Mouse (Mus musculus): ENCODE measurements around the gene Slc6a20a.

Gene Slc6a20a

GRCm38 (mm10) chr9:123638231-123638630 lies 40.5 kb downstream of the Slc6a20a start:
- DNase-seq (ENCODE audit: extremely low spot score, low read depth, low spot score) = no peak

GRCm38 (mm10) chr9:123636771-123637170 lies 41.9 kb downstream of the Slc6a20a start:
- DNase-seq (ENCODE audit: extremely low spot score, low read depth, low spot score) = no peak

DNA sequence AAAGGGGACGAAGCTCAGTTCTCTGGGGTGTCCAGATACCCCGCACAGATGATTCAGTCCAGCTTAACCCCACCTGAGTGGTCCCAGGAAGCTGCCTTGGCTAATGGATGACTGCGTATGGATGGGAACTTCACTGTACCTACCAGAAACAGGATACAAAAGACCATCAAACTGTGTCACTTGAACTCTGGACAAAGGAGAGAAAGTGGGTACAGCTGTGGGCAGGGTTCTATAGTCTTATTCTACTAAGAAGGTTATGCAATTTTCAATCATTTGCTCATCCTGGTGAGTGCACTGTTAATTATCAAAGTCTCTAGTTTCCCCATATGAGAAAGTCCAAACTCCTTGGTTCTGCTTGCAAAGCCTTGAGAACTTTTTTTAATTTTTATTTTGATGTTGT lies 45.7 kb downstream of the Slc6a20a start:
- DNase-seq (ENCODE audit: extremely low spot score, low read depth, low spot score) = no peak

DNA sequence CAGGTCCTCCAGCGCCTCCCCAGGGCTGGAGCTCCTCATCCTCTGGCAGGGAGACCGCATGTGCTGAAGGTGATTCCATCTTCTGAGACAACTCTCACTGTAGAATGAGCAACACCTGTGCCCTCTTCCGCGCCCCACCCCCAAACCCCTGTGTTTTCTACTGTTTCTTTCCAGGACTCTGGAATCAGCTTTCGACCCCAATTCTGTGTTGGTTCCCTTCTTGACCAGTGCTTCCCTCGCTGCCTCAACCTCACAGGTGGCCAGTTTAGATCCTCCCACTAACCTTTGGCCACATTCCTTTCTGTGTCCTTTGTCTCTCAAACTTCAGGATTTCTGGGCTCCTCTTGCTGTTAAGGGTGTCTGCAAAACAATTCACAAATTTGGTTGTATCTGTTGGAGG lies 46.4 kb downstream of the Slc6a20a start, which contains the start of gene Slc6a20b:
Gene Slc6a20b (minus strand): TSS at position 285 of the 400 bp plus-strand sequence.
- no peak for DNase-seq (ENCODE audit: extremely low spot score, low read depth, low spot score)

GRCm38 (mm10) chr9:123631666-123632065 lies 47.0 kb downstream of the Slc6a20a start:
- no peak for DNase-seq (ENCODE audit: extremely low spot score, low read depth, low spot score)

DNA sequence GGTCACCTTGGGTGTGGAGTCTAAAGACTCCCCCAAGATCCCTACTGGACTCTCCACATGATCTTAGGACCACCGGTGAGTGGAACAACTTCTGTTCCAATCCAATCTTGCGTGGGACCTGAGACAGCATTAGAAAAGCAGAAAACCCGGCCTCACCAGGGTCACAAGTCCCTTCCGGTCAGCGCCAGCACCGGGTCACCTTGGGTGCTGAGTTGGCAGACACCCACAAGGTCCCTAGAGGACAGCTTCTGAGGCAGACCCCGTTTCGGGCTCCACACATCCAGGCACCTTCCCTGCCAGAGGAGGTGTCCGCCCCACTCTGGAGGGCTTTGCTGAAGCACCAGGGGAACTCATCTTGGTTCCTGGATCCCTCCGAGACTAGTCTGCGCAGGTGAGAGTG lies 52.9 kb downstream of the Slc6a20a start:
- DNase-seq (ENCODE audit: extremely low spot score, low read depth, low spot score) = no peak

GRCm38 (mm10) chr9:123624741-123625140 lies 53.9 kb downstream of the Slc6a20a start:
- DNase-seq (ENCODE audit: extremely low spot score, low read depth, low spot score) = no peak

DNA sequence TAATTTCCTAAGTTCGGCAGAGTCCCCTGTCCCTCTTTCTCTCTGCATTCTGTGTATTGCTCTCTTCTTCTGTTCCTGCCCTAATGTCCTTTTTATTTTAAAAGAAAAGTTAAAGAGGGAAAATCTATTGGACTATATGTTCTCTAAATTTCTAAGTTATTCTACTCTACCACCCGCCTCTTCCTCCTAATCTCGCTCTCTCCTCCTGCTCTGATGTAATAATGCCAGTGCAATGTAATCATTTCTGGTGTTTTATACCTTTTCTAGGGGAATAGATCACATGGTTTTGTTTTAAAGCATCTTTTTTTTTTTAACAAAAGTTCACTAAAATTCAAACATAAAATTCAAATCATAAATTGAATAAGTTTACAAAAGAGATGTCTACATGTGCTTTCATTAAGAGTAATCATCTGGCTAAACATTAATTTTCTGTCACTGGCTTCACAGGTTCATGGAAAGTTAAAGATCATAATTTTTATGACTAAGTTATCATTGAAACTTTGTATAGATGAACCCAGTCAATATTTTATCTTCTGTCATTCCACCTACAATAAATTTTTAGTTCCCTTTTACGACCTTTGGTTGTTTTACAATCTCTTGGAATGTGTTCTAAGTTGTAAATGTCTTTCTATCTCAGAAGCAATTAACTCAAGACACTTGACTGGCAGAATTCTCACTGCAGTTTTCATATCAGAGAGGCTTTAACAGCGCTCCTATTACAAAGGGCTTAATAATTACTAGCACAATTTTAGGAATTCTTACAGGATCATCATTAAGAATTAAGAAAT lies 58.2 kb downstream of the Slc6a20a start:
- DNase-seq (ENCODE audit: extremely low spot score, low read depth, low spot score) = no peak

GRCm38 (mm10) chr9:123601529-123601928 lies 77.2 kb downstream of the Slc6a20a start:
- DNase-seq (ENCODE audit: extremely low spot score, low read depth, low spot score) = no peak

DNA sequence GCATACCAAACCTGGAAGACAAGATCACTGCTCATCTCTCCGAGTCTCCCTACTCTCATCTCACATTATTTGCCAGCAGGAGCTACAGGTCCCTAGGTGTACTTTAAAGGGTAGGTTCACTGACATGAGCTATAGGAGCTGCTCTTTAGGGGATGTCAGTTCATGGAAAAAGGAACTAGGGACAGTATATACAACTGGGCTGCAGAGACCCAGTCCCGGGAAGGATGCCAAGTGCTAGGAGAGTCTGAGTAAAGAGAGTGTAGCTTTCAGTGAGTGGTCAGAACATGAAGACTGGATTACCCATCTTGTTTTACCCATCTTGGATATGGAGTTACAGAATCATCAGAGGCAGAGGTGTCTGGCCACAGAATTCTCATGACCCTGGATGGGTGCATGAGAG lies 81.3 kb downstream of the Slc6a20a start:
- no peak for DNase-seq (ENCODE audit: extremely low spot score, low read depth, low spot score)

GRCm38 (mm10) chr9:123596910-123597309 lies 81.8 kb downstream of the Slc6a20a start:
- no peak for DNase-seq (ENCODE audit: extremely low spot score, low read depth, low spot score)

DNA sequence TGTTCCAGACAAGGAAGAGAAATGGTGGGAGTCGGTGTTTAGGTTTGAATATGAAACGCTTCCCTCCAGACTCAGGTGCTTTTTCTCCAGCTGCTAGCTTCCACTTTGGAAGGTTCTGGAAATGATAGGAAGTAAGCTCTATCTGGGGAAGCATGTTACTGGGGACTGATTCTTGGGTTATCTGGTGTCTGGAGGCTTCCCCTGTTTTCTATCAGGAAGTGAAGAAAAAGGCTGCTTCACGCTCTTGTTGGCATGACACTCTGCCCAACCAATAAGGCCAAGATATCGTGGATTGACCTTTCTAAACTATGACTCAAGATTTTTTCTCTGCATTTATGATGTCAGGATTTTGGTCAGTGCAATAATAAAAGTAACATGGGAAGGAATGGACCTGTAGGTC lies 83.5 kb downstream of the Slc6a20a start:
- DNase-seq (ENCODE audit: extremely low spot score, low read depth, low spot score) = no peak

DNA sequence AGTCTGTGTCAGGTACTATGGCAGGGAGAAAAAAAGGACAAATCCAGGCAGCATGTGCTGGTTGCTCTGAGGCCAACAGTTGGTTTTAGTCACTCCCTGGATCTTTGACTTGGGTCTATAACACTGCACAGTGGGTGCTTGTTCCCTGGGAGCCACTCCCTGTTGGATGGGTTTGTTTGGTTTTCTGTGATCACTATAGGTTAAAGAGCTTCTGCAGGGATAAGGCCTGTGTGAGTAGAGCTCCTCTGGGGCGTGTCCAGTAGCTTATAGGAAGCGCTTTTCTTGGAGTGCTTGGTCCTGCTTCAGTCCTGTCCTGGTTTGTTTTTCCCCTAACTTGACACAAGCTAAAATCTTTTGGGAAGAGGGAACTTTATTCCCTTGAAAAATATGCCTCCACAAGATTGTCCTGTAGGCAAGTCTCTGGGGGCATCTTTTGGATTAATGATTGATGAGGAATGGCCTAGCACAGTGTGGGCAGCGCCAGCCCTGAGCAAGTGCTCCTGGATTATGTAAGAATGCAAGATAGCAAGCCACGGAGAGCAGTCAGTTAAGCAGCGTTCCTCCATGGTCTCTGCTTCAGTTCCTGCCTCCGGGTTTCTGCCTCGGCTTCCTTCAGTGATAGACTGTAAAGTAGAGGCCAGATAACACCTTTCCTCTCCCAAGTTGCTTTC lies 89.3 kb downstream of the Slc6a20a start:
- DNase-seq (ENCODE audit: extremely low spot score, low read depth, low spot score) = no peak

Measured in hindlimb bud, embryonic 11.5 days (tissue).